Mouse (Mus musculus) CH12.LX (cell line): Measurements from ENCODE around the gene Gpr155. TPM values are rescaled to one million over a fixed set of nuclear protein-coding genes. Genes with fewer than 3 reads are reported as not detected.

ENCODE experiments used
- DNase-seq: peaks from one replicate; pipeline ENCODE4 v3.0.0-alpha.2; 2013; ENCODE audit errors: extremely low read depth
- H3K27ac ChIP-seq: 2 replicates; pipeline ENCODE4 v1.5.1; 2012; ENCODE audit warnings: low read depth, mild to moderate bottlenecking, control low read depth, moderate library complexity; ENCODE audit not compliant: insufficient read depth
- H3K27me3 ChIP-seq: replicated peaks from 2 replicates; pipeline ENCODE3; 2012; ENCODE audit warnings: inconsistent platforms
- H3K36me3 ChIP-seq, 2 experiments: replicated peaks in 1 of 2; 2 replicates each; pipeline versions ENCODE3 to v1.6.1; 2012; ENCODE audit warnings: inconsistent platforms in 1 of 2, low read length in 1 of 2, mild to moderate bottlenecking in 1 of 2, mixed read lengths in 1 of 2, moderate library complexity in 1 of 2; ENCODE audit not compliant: control insufficient read depth in 1 of 2, insufficient read depth in 1 of 2
- H3K4me1 ChIP-seq, 2 experiments: 2 replicates each; pipeline ENCODE4 v1.6.1; 2012; ENCODE audit warnings: inconsistent platforms in 1 of 2, moderate library complexity in 1 of 2; ENCODE audit not compliant: insufficient read depth in 2 of 2, control insufficient read depth in 1 of 2
- H3K4me2 ChIP-seq: 2 replicates; pipeline ENCODE4 v1.6.1; 2012; ENCODE audit warnings: low read depth, mild to moderate bottlenecking, control low read depth; ENCODE audit not compliant: poor library complexity, insufficient read depth, severe bottlenecking
- H3K4me3 ChIP-seq, 3 experiments: fragments of 150-350 bp in 1 of 3; sonication (generic) in 1 of 3; replicated peaks in 1 of 3; 2 replicates each; pipeline versions ENCODE3 to v1.5.1; 2011 to 2012; ENCODE audit warnings: low read depth in 2 of 3, low read length in 2 of 3, mild to moderate bottlenecking in 2 of 3, moderate library complexity in 2 of 3, control low read depth in 1 of 3, improper control_type of control experiment in 1 of 3, inconsistent platforms in 1 of 3, mixed read lengths in 1 of 3; ENCODE audit not compliant: poor library complexity in 1 of 3
- H3K79me2 ChIP-seq: replicated peaks from 2 replicates; pipeline ENCODE4 v1.6.1; 2012; ENCODE audit warnings: mild to moderate bottlenecking, moderate library complexity; ENCODE audit not compliant: control insufficient read depth, poor library complexity, insufficient read depth, severe bottlenecking; ENCODE audit errors: extremely low read depth
- H3K9ac ChIP-seq: 2 replicates; pipeline ENCODE4 v1.6.1; 2012; ENCODE audit warnings: low read depth, mild to moderate bottlenecking, control low read depth, moderate library complexity; ENCODE audit not compliant: insufficient read depth
- H3K9me3 ChIP-seq: replicated peaks from 2 replicates; pipeline ENCODE3; 2012; ENCODE audit warnings: low read length, inconsistent platforms, mixed read lengths
- BHLHE40 ChIP-seq: IDR thresholded peaks from 2 replicates; pipeline ENCODE4 v1.6.1; 2011; ENCODE audit warnings: mild to moderate bottlenecking, low read depth, low read length, improper control_type of control experiment
- CHD1 ChIP-seq: IDR thresholded peaks from 2 replicates; pipeline ENCODE4 v1.6.1; 2012; ENCODE audit warnings: low read depth, low read length, improper control_type of control experiment, inconsistent platforms
- CTCF ChIP-seq, 2 experiments: IDR thresholded peaks in 1 of 2; conservative IDR thresholded peaks in 1 of 2; 2 replicates each; pipeline ENCODE4 v1.5.1; 2011 to 2012; ENCODE audit warnings: low read depth in 2 of 2, low read length in 2 of 2, improper control_type of control experiment in 1 of 2, inconsistent platforms in 1 of 2, mild to moderate bottlenecking in 1 of 2, moderate library complexity in 1 of 2
- E2F4 ChIP-seq: IDR thresholded peaks from 2 replicates; pipeline ENCODE4 v1.6.1; 2011; ENCODE audit warnings: low read depth, low read length, improper control_type of control experiment; ENCODE audit not compliant: insufficient replicate concordance
- EP300 ChIP-seq: IDR thresholded peaks from 2 replicates; pipeline ENCODE4 v1.6.1; 2011; ENCODE audit warnings: low read length, improper control_type of control experiment
- ETS1 ChIP-seq: conservative IDR thresholded peaks from 2 replicates; pipeline ENCODE4 v1.6.1; 2012; ENCODE audit warnings: low read depth, mild to moderate bottlenecking, inconsistent platforms, low read length, improper control_type of control experiment, moderate library complexity
- GABPA ChIP-seq: IDR thresholded peaks from 2 replicates; pipeline ENCODE4 v1.6.1; 2012; ENCODE audit warnings: low read depth, low read length, improper control_type of control experiment, inconsistent platforms; ENCODE audit not compliant: insufficient replicate concordance
- IRF4 ChIP-seq: IDR thresholded peaks from 2 replicates; pipeline ENCODE4 v1.6.1; 2014; ENCODE audit warnings: low read depth, mild to moderate bottlenecking, inconsistent platforms, low read length, improper control_type of control experiment
- JUN ChIP-seq: IDR thresholded peaks from 2 replicates; pipeline ENCODE4 v1.6.1; 2011; ENCODE audit warnings: low read depth, mild to moderate bottlenecking, low read length, improper control_type of control experiment, moderate library complexity; ENCODE audit not compliant: insufficient read depth
- JUND ChIP-seq: conservative IDR thresholded peaks from 2 replicates; pipeline ENCODE4 v1.6.1; 2011; ENCODE audit warnings: low read depth, low read length, improper control_type of control experiment
- MAFK ChIP-seq: IDR thresholded peaks from 2 replicates; pipeline ENCODE4 v1.6.1; 2011; ENCODE audit warnings: low read length, improper control_type of control experiment; ENCODE audit not compliant: insufficient replicate concordance
- MAX ChIP-seq: IDR thresholded peaks from 2 replicates; pipeline ENCODE4 v1.6.1; 2011; ENCODE audit warnings: low read length, improper control_type of control experiment
- MAZ ChIP-seq: IDR thresholded peaks from 2 replicates; pipeline ENCODE4 v1.6.1; 2012; ENCODE audit warnings: low read depth, mild to moderate bottlenecking, inconsistent platforms, low read length, improper control_type of control experiment, moderate library complexity
- MEF2A ChIP-seq: IDR thresholded peaks from 2 replicates; pipeline ENCODE4 v1.6.1; 2014; ENCODE audit warnings: low read depth, mild to moderate bottlenecking, inconsistent platforms, low read length, improper control_type of control experiment, borderline replicate concordance
- MYC ChIP-seq: IDR thresholded peaks from 2 replicates; pipeline ENCODE4 v1.6.1; 2011; ENCODE audit warnings: low read depth, mild to moderate bottlenecking, improper control_type of control experiment, low read length
- NELFE ChIP-seq: IDR thresholded peaks from 2 replicates; pipeline ENCODE4 v1.6.1; 2011; ENCODE audit warnings: low read depth, low read length, improper control_type of control experiment
- NRF1 ChIP-seq: IDR thresholded peaks from 2 replicates; pipeline ENCODE4 v1.6.1; 2014; ENCODE audit warnings: low read depth, mild to moderate bottlenecking, inconsistent platforms, low read length, improper control_type of control experiment, moderate library complexity
- PAX5 ChIP-seq: IDR thresholded peaks from 2 replicates; pipeline ENCODE4 v1.6.1; 2012; ENCODE audit warnings: low read length, inconsistent platforms, mixed read lengths
- POLR2A ChIP-seq: IDR thresholded peaks from 2 replicates; pipeline ENCODE4 v1.6.1; 2011; ENCODE audit warnings: low read depth, mild to moderate bottlenecking, improper control_type of control experiment, low read length
- POLR2AphosphoS2 ChIP-seq: IDR thresholded peaks from 2 replicates; pipeline ENCODE4 v1.6.1; 2011; ENCODE audit warnings: low read depth, low read length, improper control_type of control experiment
- RAD21 ChIP-seq: IDR thresholded peaks from 2 replicates; pipeline ENCODE4 v1.6.1; 2011; ENCODE audit warnings: low read depth, mild to moderate bottlenecking, low read length, improper control_type of control experiment, moderate library complexity
- RCOR1 ChIP-seq: conservative IDR thresholded peaks from 2 replicates; pipeline ENCODE4 v1.6.1; 2012; ENCODE audit warnings: low read depth, mild to moderate bottlenecking, inconsistent platforms, low read length, improper control_type of control experiment
- SIN3A ChIP-seq: IDR thresholded peaks from 2 replicates; pipeline ENCODE4 v1.6.1; 2012; ENCODE audit warnings: low read length, improper control_type of control experiment, inconsistent platforms
- SMC3 ChIP-seq: IDR thresholded peaks from 2 replicates; pipeline ENCODE4 v1.6.1; 2011; ENCODE audit warnings: low read depth, low read length, improper control_type of control experiment
- TBP ChIP-seq: conservative IDR thresholded peaks from 2 replicates; pipeline ENCODE4 v1.6.1; 2011; ENCODE audit warnings: low read depth, low read length, improper control_type of control experiment
- UBTF ChIP-seq: IDR thresholded peaks from 2 replicates; pipeline ENCODE4 v1.6.1; 2012; ENCODE audit warnings: low read depth, mild to moderate bottlenecking, inconsistent platforms, low read length, improper control_type of control experiment, moderate library complexity
- USF1 ChIP-seq: IDR thresholded peaks from 2 replicates; pipeline ENCODE4 v1.6.1; 2014; ENCODE audit warnings: low read depth, mild to moderate bottlenecking, inconsistent platforms, low read length, improper control_type of control experiment
- USF2 ChIP-seq: conservative IDR thresholded peaks from 2 replicates; pipeline ENCODE4 v1.6.1; 2011; ENCODE audit warnings: low read depth, low read length, improper control_type of control experiment
- ZKSCAN1 ChIP-seq: IDR thresholded peaks from 2 replicates; pipeline ENCODE4 v1.6.1; 2012; ENCODE audit warnings: low read depth, inconsistent platforms, low read length, improper control_type of control experiment, borderline replicate concordance
- ZMIZ1 ChIP-seq: IDR thresholded peaks from 2 replicates; pipeline ENCODE4 v1.6.1; 2012; ENCODE audit warnings: low read depth, mild to moderate bottlenecking, inconsistent platforms, low read length, improper control_type of control experiment
- ZNF384 ChIP-seq: IDR thresholded peaks from 2 replicates; pipeline ENCODE4 v1.6.1; 2012; ENCODE audit warnings: low read depth, low read length, improper control_type of control experiment, inconsistent platforms
- dilution Hi-C: fragments of 300-500 bp; cut with MboI; formaldehyde crosslinking; loops from 2 replicates; pipeline ENCODE4 v1.14.3; 2020; ENCODE audit warnings: low sequenced_read_pairs; ENCODE audit not compliant: extremely low pct_unique_long_range_greater_than_20kb, extremely low pct_ligation_motif_present
- in situ Hi-C: fragments of 300-500 bp; cut with MboI; formaldehyde crosslinking; loops from 3 replicates; pipeline ENCODE4 v1.14.3; 2019; ENCODE audit warnings: low sequenced_read_pairs, low pct_ligation_motif_present, low pct_unique_long_range_greater_than_20kb, mixed read lengths
- polyA plus RNA-seq: library from polyadenylated mRNA; unstranded; fragments of >175 nt; gene quantifications from 2 replicates; pipeline ENCODE4 v1.2.1, GENCODE M21; 2012; ENCODE audit warnings: low read depth; ENCODE audit not compliant: insufficient read length
- total RNA-seq, 2 experiments: library from RNA; depleted of rRNA; stranded (reverse); fragments of 300-350 nt in 1 of 2; fragments of >200 nt in 1 of 2; gene quantifications; 2 replicates each; pipeline ENCODE4 v1.2.3; 2012 to 2014

Gpr155 gene
- total and polyA plus RNA-seq, 3 experiments = 3.0 to 5.7 (median 3.2) TPM

GRCm38 (mm10) chr2:73378326-73378725 is 8.0 kb downstream of the Gpr155 start:
- no peak overlapping the region for H3K4me3 ChIP-seq
- dilution Hi-C loops = no loop called here
- H3K36me3 ChIP-seq = peaks cover 2 to 12% of the 10 kb centered on the region in 2 experiments

GRCm38 (mm10) chr2:73371530-73372335 is 14.6 kb downstream of the Gpr155 start:
- H3K27me3 ChIP-seq = no peaks in the 10 kb centered on the region
- H3K4me3 ChIP-seq = peak overlapping the region in 1 of 3 experiments; percentile 12
- no peaks in the 10 kb centered on the region for H3K79me2 ChIP-seq
- H3K36me3 ChIP-seq = no peaks in the 10 kb centered on the region
- peaks cover 9 to 20% of the 10 kb centered on the region in 2 experiments for H3K4me1 ChIP-seq
- no peaks in the 10 kb centered on the region for H3K9me3 ChIP-seq
- H3K4me2 ChIP-seq = peak overlapping the region; percentile 97
- dilution Hi-C loops (no loop called here), in situ Hi-C loops (no loop called here)
- H3K27ac ChIP-seq = peak overlapping the region; percentile 18
- H3K9ac ChIP-seq = peak overlapping the region; percentile 4
- DNase-seq = peak; percentile 67
- TF ChIP-seq ZMIZ1 = no peak
- TF ChIP-seq CTCF (conservative IDR thresholded peaks at IDR 0.05 in 1 of 2, IDR thresholded peaks at IDR 0.05 in 1 of 2; ENCODE audit: low read depth in 2 of 2, low read length in 2 of 2) = no peak
- TF ChIP-seq IRF4 = peak; percentile 91
- no peak for TF ChIP-seq JUN
- peak; percentile 81 for TF ChIP-seq EP300
- no peak for TF ChIP-seq UBTF
- TF ChIP-seq MAFK = no peak
- no peak for TF ChIP-seq RAD21
- TF ChIP-seq ZNF384 = peak; percentile 2; the same call in 1 of the 2 replicates
- no peak for TF ChIP-seq POLR2AphosphoS2
- TF ChIP-seq MAZ = no peak
- TF ChIP-seq MEF2A = peak; percentile 97
- no peak for TF ChIP-seq USF2
- no peak for TF ChIP-seq POLR2A
- TF ChIP-seq MYC = peak; percentile 69; the same call in 1 of the 2 replicates
- TF ChIP-seq USF1 = no peak
- TF ChIP-seq PAX5 = no peak
- 0 out of 2 replicates have a peak, but pooled peaks have one; percentile 38 for TF ChIP-seq ETS1
- TF ChIP-seq NELFE = no peak
- no peak for TF ChIP-seq ZKSCAN1
- no peak for TF ChIP-seq SIN3A
- peak; percentile 65; the same call in 1 of the 2 replicates for TF ChIP-seq MAX
- TF ChIP-seq E2F4 = no peak
- TF ChIP-seq GABPA = no peak
- no peak for TF ChIP-seq TBP
- TF ChIP-seq RCOR1 = no peak; the same call in 1 of the 2 replicates
- TF ChIP-seq CHD1 = no peak; the same call in 1 of the 2 replicates
- no peak for TF ChIP-seq NRF1

More at GRCm38 (mm10) chr2:73378326-73378725, 8.0 kb downstream of the Gpr155 start:
- TF ChIP-seq JUN = no peak
- TF ChIP-seq BHLHE40 = no peak
- no peak for TF ChIP-seq RAD21
- no peak for TF ChIP-seq JUND
- TF ChIP-seq EP300 = no peak
- TF ChIP-seq ZKSCAN1 = no peak
- no peak for TF ChIP-seq SMC3
- no peak for TF ChIP-seq USF1
- no peak for TF ChIP-seq POLR2AphosphoS2
- no peak for TF ChIP-seq NELFE
- H3K79me2 ChIP-seq = no peaks in the 10 kb centered on the region
- 0 out of 4 replicates have a peak, but pooled peaks cover 2 to 3% of the 10 kb centered on the region in 2 experiments for H3K4me1 ChIP-seq
- no peak overlapping the region for H3K27ac ChIP-seq
- H3K9ac ChIP-seq = no peak overlapping the region
- no peak overlapping the region for H3K4me2 ChIP-seq
- H3K9me3 ChIP-seq = no peaks in the 10 kb centered on the region
- DNase-seq = no peak
- in situ Hi-C loops = no loop called here
- no peaks in the 10 kb centered on the region for H3K27me3 ChIP-seq
